8 mouse cellular contexts compared by ENCODE assay signal in the genomic region with DNA sequence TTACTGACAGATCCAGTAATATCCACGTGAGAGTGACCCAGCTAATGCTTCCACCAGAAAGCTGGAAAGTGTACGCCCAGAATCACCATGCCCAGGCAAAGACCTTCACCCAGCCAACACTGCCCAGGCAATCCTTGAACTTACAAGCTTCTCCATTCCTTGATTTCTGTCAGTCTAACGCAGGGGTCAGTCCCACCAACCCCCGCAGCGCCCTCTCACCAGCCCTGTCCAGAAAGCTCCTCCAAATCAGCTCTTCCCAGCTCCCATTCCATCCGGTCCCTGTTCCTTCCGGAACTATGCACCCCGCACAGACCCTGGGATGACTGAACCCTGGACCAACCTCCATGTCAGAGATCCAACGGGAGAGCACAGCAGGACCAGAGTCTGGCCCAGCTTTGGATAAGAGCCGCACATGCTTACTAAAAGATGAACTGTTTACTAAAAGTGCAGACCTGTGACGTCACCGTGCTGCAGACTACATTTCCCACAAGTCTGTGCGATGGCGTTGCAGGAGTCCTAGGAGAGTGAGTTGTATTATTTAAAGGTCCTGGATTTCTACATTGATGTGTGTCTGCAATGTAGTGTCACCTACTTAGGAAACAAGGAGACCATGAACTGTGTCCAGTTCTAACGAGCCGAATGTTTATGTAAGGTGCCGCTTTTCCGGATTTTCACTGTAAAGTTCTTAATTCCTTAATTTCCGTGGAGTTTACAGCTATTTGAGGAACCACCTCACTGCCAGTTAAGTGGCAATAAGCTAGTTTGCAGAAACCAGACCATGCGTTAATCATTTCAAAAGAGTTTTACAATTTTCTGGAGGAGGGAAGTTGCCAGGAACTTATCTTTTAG. TPM values are rescaled to one million over a fixed set of nuclear protein-coding genes. Genes with fewer than 3 reads are reported as not detected.
DNase-seq lines count a peak whose midpoint lies in the region; ATAC-seq lines count a peak whose summit lies in the region.

A gene (minus strand): TSS at position 453 of the 849 bp plus-strand sequence.

- peak; percentile 99 for ATAC-seq in megakaryocyte progenitor cell, adult 5-6 weeks (replicated peaks; ENCODE audit: poor library complexity)

- DNase-seq in adipocyte (ENCODE audit: low spot score): peak; percentile 93
- DNase-seq in embryo, embryonic 10 days (ENCODE audit: low spot score): peak; percentile 93
- DNase-seq in gastrocnemius, postnatal 10 days: peak; percentile 77
- DNase-seq in induced T-regulatory cell, adult 2 months (ENCODE audit: low read depth): peak; percentile 93
- peak; percentile 80 to 95 for DNase-seq in left cerebral cortex, adult 9 months (ENCODE audit: low spot score in 2 of 2)
- peak; percentile 80 for DNase-seq in right cerebral cortex, postnatal 14 days
- peak; percentile 83 to 92 for DNase-seq in urinary bladder, postnatal 36 days (ENCODE audit: low spot score in 2 of 2)

RNA-seq across cellular contexts. Expression of the gene that starts here (rescaled TPM):
- 1 to 10 TPM; 3.9 to 4.1 TPM for total RNA-seq in gastrocnemius, postnatal 10 days (2021)
- 7.3 and 13.1 TPM in 2 replicates for total RNA-seq in megakaryocyte progenitor cell, adult 5-6 weeks (2015)
- 10.3 and 13.5 TPM in 2 replicates for total RNA-seq in megakaryocyte progenitor cell, adult 5-6 weeks (2017)

Comparison
In these comparisons a context has a peak if more than half of its experiments do, and no peak if none do; other contexts are left out.
1. Peak in every context shown above with its lines: DNase-seq and ATAC-seq.